Comparison of ENCODE assay signal across 16 mouse cellular contexts in the genomic region with DNA sequence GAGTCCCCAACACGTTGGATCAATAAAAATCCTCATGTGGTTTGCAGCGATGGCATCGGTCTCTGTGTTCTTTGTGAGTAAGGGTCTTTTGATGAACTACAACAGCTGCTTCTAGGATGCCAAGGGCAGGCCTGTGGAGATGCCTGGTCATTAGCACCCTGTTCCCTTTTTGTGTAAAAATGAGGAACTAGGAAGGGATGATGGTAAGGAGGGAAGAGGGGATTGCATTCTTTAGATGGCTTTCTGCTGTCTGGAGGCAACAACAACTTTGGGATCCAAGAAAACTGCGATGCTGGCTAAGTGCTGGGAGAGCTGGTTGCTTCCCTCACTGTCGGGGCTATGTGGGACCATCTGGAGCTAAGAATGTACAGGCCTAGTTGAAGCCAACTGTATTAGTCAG. TPM values are rescaled to one million over a fixed set of nuclear protein-coding genes. Genes with fewer than 3 reads are reported as not detected.
DNase-seq lines count a peak whose midpoint lies in the region; ATAC-seq and TF ChIP-seq lines count a peak whose summit lies in the region.
"Had no signal": no experiment of that assay in that cellular context is flagged by ENCODE, and none has a peak within 500 bp of the region (broad histone marks: within the 10 kb centered on the region; RNA-seq: fewer than 3 reads in every experiment).

No protein-coding gene starts in this region.

- H3K79me2 ChIP-seq in CH12.LX (replicated peaks; ENCODE audit: control insufficient read depth, extremely low read depth, insufficient read depth, poor library complexity, severe bottlenecking), result no peaks in the 10 kb centered on the region

- H3K4me3 ChIP-seq in CH12.LX (replicated peaks in 1 of 3; ENCODE audit: low read depth in 2 of 3, low read length in 2 of 3, poor library complexity in 1 of 3), result peak overlapping the region in 2 of 3 experiments; percentile 18 to 25
- no peak overlapping the region for H3K4me3 ChIP-seq in embryonic facial prominence, embryonic 13.5 days
- H3K4me3 ChIP-seq in liver, embryonic 14.5 days (ENCODE audit: insufficient read depth in 1 of 2, low read depth in 2 of 2, low read length in 2 of 2), result no peak overlapping the region
- no peak overlapping the region for H3K4me3 ChIP-seq in layer of hippocampus, adult 2 months
- H3K4me3 ChIP-seq: lung, embryonic 15.5 days had no signal

- no peak for ATAC-seq in embryonic facial prominence, embryonic 13.5 days (ENCODE audit: insufficient number of reproducible peaks, insufficient read depth, low FRiP score, low TSS enrichment, low read depth)
- no peak for ATAC-seq in liver, embryonic 14.5 days (ENCODE audit: insufficient read depth)

- TF ChIP-seq POLR2A in CH12.LX (IDR thresholded peaks at IDR 0.05; ENCODE audit: low read depth, low read length), result no peak

- WGBS in embryonic facial prominence, embryonic 13.5 days, result 59% methylated on average over 5 of the region's 5 CpGs
- WGBS in liver, embryonic 14.5 days (ENCODE audit: insufficient replicate concordance), result 72% methylated on average over 5 of the region's 5 CpGs

- peak overlapping the region; percentile 56 for H3K27ac ChIP-seq in CH12.LX (ENCODE audit: insufficient read depth, low read depth)
- H3K27ac ChIP-seq in embryonic facial prominence, embryonic 13.5 days, result 0 out of 2 replicates have a peak overlapping the region, but pooled peaks have one; percentile 48
- peak overlapping the region; percentile 100 for H3K27ac ChIP-seq in liver, embryonic 14.5 days
- no peak overlapping the region for H3K27ac ChIP-seq in layer of hippocampus, adult 2 months
- H3K27ac ChIP-seq: lung, embryonic 15.5 days had no signal

- DNase-seq in heart, adult 11 months, result peak; percentile 85
- DNase-seq in heart, postnatal 25 days (ENCODE audit: low spot score), result no peak
- DNase-seq in CH12.LX (ENCODE audit: extremely low read depth), result no peak
- no peak for DNase-seq in liver, embryonic 14.5 days (ENCODE audit: low read depth in 3 of 3, low spot score in 3 of 3)
- no peak for DNase-seq in kidney, postnatal 36 days
- DNase-seq in ovary, postnatal 36 days (ENCODE audit: low spot score), result no peak
- no peak for DNase-seq in layer of hippocampus, adult 2 months (ENCODE audit: low spot score in 2 of 2)
- DNase-seq: adrenal gland, postnatal 10 days; cerebellum, adult 9-10 months; kidney, adult 8-10 months; retina, postnatal 1 day; thymus, adult 2 months had no signal

- in situ Hi-C loops in CH12.LX (cut with MboI; ENCODE audit: low pct_ligation_motif_present, low pct_unique_long_range_greater_than_20kb, low sequenced_read_pairs), result no loop called here

- H3K9me3 ChIP-seq in CH12.LX (replicated peaks; ENCODE audit: low read length), result no peaks in the 10 kb centered on the region
- H3K9me3 ChIP-seq in embryonic facial prominence, embryonic 13.5 days, result no peaks in the 10 kb centered on the region
- H3K9me3 ChIP-seq in liver, embryonic 14.5 days (ENCODE audit: control insufficient read depth, low read length), result no peaks in the 10 kb centered on the region
- H3K9me3 ChIP-seq: lung, embryonic 15.5 days had no signal

- dilution Hi-C loops in CH12.LX (cut with MboI; ENCODE audit: extremely low pct_ligation_motif_present, extremely low pct_unique_long_range_greater_than_20kb, low sequenced_read_pairs), result no loop called here

- TF ChIP-seq CTCF in CH12.LX (conservative IDR thresholded peaks at IDR 0.05 in 1 of 2, IDR thresholded peaks at IDR 0.05 in 1 of 2; ENCODE audit: low read depth in 2 of 2, low read length in 2 of 2), result no peak
- TF ChIP-seq CTCF in liver, embryonic 14.5 days (IDR thresholded peaks at IDR 0.05; ENCODE audit: low read depth), result no peak
- no peak for TF ChIP-seq CTCF in layer of hippocampus, adult 2 months (conservative IDR thresholded peaks at IDR 0.05)

- TF ChIP-seq EP300 in CH12.LX (IDR thresholded peaks at IDR 0.05; ENCODE audit: low read length), result no peak
- TF ChIP-seq EP300 in liver, embryonic 14.5 days (IDR thresholded peaks at IDR 0.05; ENCODE audit: low read depth), result no peak

- peaks cover 7 to 48% of the 10 kb centered on the region in 2 experiments; a peak in 3 of 4 replicates for H3K4me1 ChIP-seq in CH12.LX (ENCODE audit: control insufficient read depth in 1 of 2, insufficient read depth in 2 of 2)
- peaks cover 20% of the 10 kb centered on the region for H3K4me1 ChIP-seq in embryonic facial prominence, embryonic 13.5 days
- peaks cover 17 to 23% of the 10 kb centered on the region in 2 experiments for H3K4me1 ChIP-seq in liver, embryonic 14.5 days (replicated peaks; ENCODE audit: control insufficient read depth in 2 of 2, insufficient read depth in 2 of 2, low read length in 1 of 2)

- intact Hi-C loops in heart, postnatal 25 days (cut with DNase I), result no loop called here

- no peak for TF ChIP-seq RAD21 in CH12.LX (IDR thresholded peaks at IDR 0.05; ENCODE audit: low read depth, low read length)

- peak overlapping the region; percentile 48 for H3K9ac ChIP-seq in CH12.LX (ENCODE audit: insufficient read depth, low read depth)
- H3K9ac ChIP-seq in embryonic facial prominence, embryonic 13.5 days, result 0 out of 2 replicates have a peak overlapping the region, but pooled peaks have one; percentile 12
- H3K9ac ChIP-seq in liver, embryonic 14.5 days (replicated peaks), result peak overlapping the region; percentile 55
- H3K9ac ChIP-seq: lung, embryonic 15.5 days had no signal

- H3K4me2 ChIP-seq in CH12.LX (ENCODE audit: insufficient read depth, low read depth, poor library complexity, severe bottlenecking), result peak overlapping the region; percentile 46
- H3K4me2 ChIP-seq in embryonic facial prominence, embryonic 13.5 days, result peak overlapping the region; percentile 24
- H3K4me2 ChIP-seq in liver, embryonic 14.5 days (ENCODE audit: low read depth), result peak overlapping the region; percentile 95

- no peaks in the 10 kb centered on the region for H3K27me3 ChIP-seq in CH12.LX (replicated peaks)
- H3K27me3 ChIP-seq in embryonic facial prominence, embryonic 13.5 days, result no peaks in the 10 kb centered on the region
- H3K27me3 ChIP-seq in liver, embryonic 14.5 days (ENCODE audit: control insufficient read depth, insufficient read depth, low read length), result no peaks in the 10 kb centered on the region
- H3K27me3 ChIP-seq: lung, embryonic 15.5 days had no signal

- H3K36me3 ChIP-seq in CH12.LX (replicated peaks in 1 of 2; ENCODE audit: control insufficient read depth in 1 of 2, insufficient read depth in 1 of 2, low read length in 1 of 2), result no peaks in the 10 kb centered on the region
- H3K36me3 ChIP-seq in embryonic facial prominence, embryonic 13.5 days, result no peaks in the 10 kb centered on the region
- H3K36me3 ChIP-seq in liver, embryonic 14.5 days (replicated peaks; ENCODE audit: control insufficient read depth, insufficient read depth, low read depth), result no peaks in the 10 kb centered on the region
- H3K36me3 ChIP-seq: lung, embryonic 15.5 days had no signal

TF ChIP-seq in CH12.LX, 34 proteins besides CTCF, POLR2A, EP300 and RAD21 (continues in another document):
- TF ChIP-seq NELFE (IDR thresholded peaks at IDR 0.05; ENCODE audit: low read depth, low read length), result no peak

RNA-seq across cellular contexts. Expression of a gene that starts 3.0 kb away (rescaled TPM):
- total RNA-seq in heart, postnatal 25 days (2021), result 1 to 10 TPM; 3.4 to 4.1 TPM
- total RNA-seq in CH12.LX (2012; rRNA removed) (608 and 749 TPM in 2 replicates), CH12.LX (2014; rRNA removed) (50.1 and 75.3 TPM in 2 replicates)
- polyA plus RNA-seq in CH12.LX (2012; ENCODE audit: insufficient read length, low read depth), result 3.4 and 3.6 TPM in 2 replicates
- 5.3 and 6.7 TPM in 2 replicates for polyA plus RNA-seq in embryonic facial prominence, embryonic 13.5 days (2015; fragmentation: Nextera tagmentation; extraction: Ambion mirVana)
- 48.1 and 52.5 TPM in 2 replicates for polyA plus RNA-seq in liver, embryonic 14.5 days (2012; rRNA removed)
- polyA plus RNA-seq in liver, embryonic 14.5 days (2014; fragmentation: Nextera tagmentation; extraction: Ambion mirVana), result 8.6 and 9.6 TPM in 2 replicates
- 1 to 10 TPM; 3.6 to 5.5 TPM for total RNA-seq in layer of hippocampus, adult 2 months (2021)
- polyA plus RNA-seq: midbrain, postnatal 0 days had no signal

RNA-seq across cellular contexts. Expression of a gene that starts 4.5 kb away (rescaled TPM):
- total RNA-seq in heart, postnatal 25 days (2021), result 10 to 100 TPM; 13.7 to 25.9 TPM
- total RNA-seq in CH12.LX (2012; rRNA removed) (824 and 932 TPM in 2 replicates), CH12.LX (2014; rRNA removed) (45.2 and 57.1 TPM in 2 replicates)
- 68.6 and 97.0 TPM in 2 replicates for polyA plus RNA-seq in CH12.LX (2012; ENCODE audit: insufficient read length, low read depth)
- 6.6 and 13.4 TPM in 2 replicates for polyA plus RNA-seq in embryonic facial prominence, embryonic 13.5 days (2015; fragmentation: Nextera tagmentation; extraction: Ambion mirVana)
- 375 and 609 TPM in 2 replicates for polyA plus RNA-seq in liver, embryonic 14.5 days (2012; rRNA removed)
- polyA plus RNA-seq in liver, embryonic 14.5 days (2014; fragmentation: Nextera tagmentation; extraction: Ambion mirVana), result 14.2 and 17.4 TPM in 2 replicates
- total RNA-seq in layer of hippocampus, adult 2 months (2021), result 10 to 100 TPM in 1 of 2 experiments, 1 to 10 TPM in 1; 6.9 to 12.2 TPM
- polyA plus RNA-seq: neural tube, embryonic 14.5 days had no signal

RNA-seq across cellular contexts. Expression of a gene that starts 4.9 kb away (rescaled TPM):
- 1 to 10 TPM; 1.4 to 1.9 TPM for total RNA-seq in heart, postnatal 25 days (2021)
- total RNA-seq in CH12.LX (2012; rRNA removed), result 261 and 290 TPM in 2 replicates
- 5.7 and 8.0 TPM in 2 replicates for total RNA-seq in CH12.LX (2014; rRNA removed)
- 0.56 and 0.77 TPM in 2 replicates for polyA plus RNA-seq in CH12.LX (2012; ENCODE audit: insufficient read length, low read depth)
- 0.98 and 1.4 TPM in 2 replicates for polyA plus RNA-seq in embryonic facial prominence, embryonic 13.5 days (2015; fragmentation: Nextera tagmentation; extraction: Ambion mirVana)
- 6.7 and 8.7 TPM in 2 replicates for polyA plus RNA-seq in liver, embryonic 14.5 days (2012; rRNA removed)
- polyA plus RNA-seq in liver, embryonic 14.5 days (2014; fragmentation: Nextera tagmentation; extraction: Ambion mirVana), result 1.2 and 1.4 TPM in 2 replicates
- total RNA-seq in layer of hippocampus, adult 2 months (2021), result 1 to 10 TPM in 1 of 2 experiments, under 1 TPM in 1; 0.39 to 1.2 TPM
- polyA plus RNA-seq: neural tube, embryonic 14.5 days had no signal

RNA-seq across cellular contexts. Expression of a gene that starts 5.6 kb away (rescaled TPM):
- total RNA-seq in heart, postnatal 25 days (2021), result 10 to 100 TPM in 1 of 2 experiments, 1 to 10 TPM in 1; 6.4 to 10.6 TPM
- total RNA-seq in CH12.LX (2012; rRNA removed) (553 and 608 TPM in 2 replicates), CH12.LX (2014; rRNA removed) (5.1 and 8.0 TPM in 2 replicates)
- 0.23 and 0.30 TPM in 2 replicates for polyA plus RNA-seq in CH12.LX (2012; ENCODE audit: insufficient read length, low read depth)
- polyA plus RNA-seq in embryonic facial prominence, embryonic 13.5 days (2015; fragmentation: Nextera tagmentation; extraction: Ambion mirVana), result 1.2 and 1.3 TPM in 2 replicates
- polyA plus RNA-seq in liver, embryonic 14.5 days (2012; rRNA removed), result 5.1 and 13.6 TPM in 2 replicates
- polyA plus RNA-seq in liver, embryonic 14.5 days (2014; fragmentation: Nextera tagmentation; extraction: Ambion mirVana), result 1.00 and 1.1 TPM in 2 replicates
- 10 to 100 TPM; 17.7 to 18.3 TPM for total RNA-seq in layer of hippocampus, adult 2 months (2021)
- polyA plus RNA-seq: neural tube, embryonic 14.5 days had no signal

RNA-seq across cellular contexts. Expression of a gene that starts 7.4 kb away (rescaled TPM):
- 100 to 1,000 TPM; 272 to 334 TPM for total RNA-seq in heart, postnatal 25 days (2021)
- total RNA-seq in CH12.LX (2012; rRNA removed), result 4,350 and 4,957 TPM in 2 replicates
- 14.0 and 19.4 TPM in 2 replicates for total RNA-seq in CH12.LX (2014; rRNA removed)
- polyA plus RNA-seq in CH12.LX (2012; ENCODE audit: insufficient read length, low read depth), result 3.4 and 5.5 TPM in 2 replicates
- 7.3 and 7.9 TPM in 2 replicates for polyA plus RNA-seq in embryonic facial prominence, embryonic 13.5 days (2015; fragmentation: Nextera tagmentation; extraction: Ambion mirVana)
- polyA plus RNA-seq in liver, embryonic 14.5 days (2012; rRNA removed), result 8.6 and 24.1 TPM in 2 replicates
- 5.3 and 6.1 TPM in 2 replicates for polyA plus RNA-seq in liver, embryonic 14.5 days (2014; fragmentation: Nextera tagmentation; extraction: Ambion mirVana)
- total RNA-seq in layer of hippocampus, adult 2 months (2021), result 100 to 1,000 TPM; 333 to 344 TPM

Comparison
In these comparisons a context has a peak if more than half of its experiments do, and no peak if none do; other contexts are left out.
1. H3K4me2 ChIP-seq: peak in every context shown above with its lines; median percentile 95 in liver, embryonic 14.5 days; 46 in CH12.LX; 24 in embryonic facial prominence, embryonic 13.5 days.
2. H3K4me3 ChIP-seq: peak in CH12.LX (2 of 3); none in embryonic facial prominence, embryonic 13.5 days (single experiment), liver, embryonic 14.5 days (0 of 2) and layer of hippocampus, adult 2 months (single experiment).
3. RNA of a gene that starts 3.0 kb away (total RNA-seq): 50.1 to 749 TPM in CH12.LX; 3.6 to 5.5 TPM in layer of hippocampus, adult 2 months and 3.4 to 4.1 TPM in heart, postnatal 25 days; every median in the first group is over 4 times any median in the second.
4. Peak in every context shown above with its lines, with median percentiles within 50 percentile points of each other: H3K9ac ChIP-seq.